Mouse (Mus musculus) midbrain, embryonic 12.5 days (tissue): Measurements from ENCODE around the gene AW551984. TPM values are rescaled to one million over a fixed set of nuclear protein-coding genes. Genes with fewer than 3 reads are reported as not detected.
A peak's percentile ranks its signal among the peaks of the same experiment; 100 is the strongest.

Source experiments
- ATAC-seq: fragments of 200-750 bp; cut with Nextera tagmentation; 2 replicates; pipeline ENCODE4 v1.8.0; 2017; ENCODE audit warnings: low read depth, moderate TSS enrichment, moderate library complexity; ENCODE audit not compliant: low FRiP score
- H3K27ac ChIP-seq: fragments of 300-500 bp; sonication (generic); replicated peaks from 2 replicates; pipeline ENCODE4 v1.5.1; 2016; ENCODE audit warnings: mild to moderate bottlenecking
- H3K27me3 ChIP-seq: fragments of 300-500 bp; sonication (generic); 2 replicates; pipeline ENCODE4 v1.6.1; 2016; ENCODE audit warnings: mild to moderate bottlenecking
- H3K36me3 ChIP-seq: fragments of 300-500 bp; sonication (generic); 2 replicates; pipeline ENCODE4 v1.6.1; 2016
- H3K4me1 ChIP-seq: fragments of 300-500 bp; sonication (generic); 2 replicates; pipeline ENCODE4 v1.6.1; 2016
- H3K4me2 ChIP-seq: fragments of 300-500 bp; sonication (generic); replicated peaks from 2 replicates; pipeline ENCODE4 v1.6.1; 2016; ENCODE audit warnings: mild to moderate bottlenecking, moderate library complexity
- H3K4me3 ChIP-seq: fragments of 300-500 bp; sonication (generic); 2 replicates; pipeline ENCODE4 v1.5.1; 2016; ENCODE audit warnings: mild to moderate bottlenecking
- H3K9ac ChIP-seq: fragments of 300-500 bp; sonication (generic); replicated peaks from 2 replicates; pipeline ENCODE4 v1.6.1; 2016; ENCODE audit warnings: mild to moderate bottlenecking, moderate library complexity
- H3K9me3 ChIP-seq: fragments of 300-500 bp; sonication (generic); 2 replicates; pipeline ENCODE4 v1.6.1; 2016; ENCODE audit warnings: mild to moderate bottlenecking
- WGBS: fragments of 180-500 bp; shearing (Covaris S2); methylation state at CpG from one replicate; pipeline ENCODE4 v1.1.7; 2016; 5-methylcytosine and 5-hydroxymethylcytosine counted together
- polyA plus RNA-seq: library from polyadenylated mRNA; unstranded; fragments of >200 nt; fragmentation: Nextera tagmentation; extraction: Ambion mirVana; gene quantifications from 2 replicates; pipeline ENCODE4 v1.2.1, GENCODE M21; 2016

Gene AW551984
- polyA plus RNA-seq, 1 experiment from 2014 or later: 23.2 TPM

- 2% methylated on average over 19 of the region's 19 CpGs for WGBS
- H3K27me3 ChIP-seq: no peaks in the 10 kb centered on the region; the same call in 1 of the 2 replicates
- H3K4me2 ChIP-seq: peak overlapping the region; percentile 74
- H3K27ac ChIP-seq: no peak overlapping the region
- H3K36me3 ChIP-seq: no peaks in the 10 kb centered on the region
- H3K9ac ChIP-seq: peak overlapping the region; percentile 37
- H3K9me3 ChIP-seq: no peaks in the 10 kb centered on the region
- peaks cover 12% of the 10 kb centered on the region; the same call in 1 of the 2 replicates for H3K4me1 ChIP-seq
- peak overlapping the region; percentile 44 for H3K4me3 ChIP-seq
- peak; percentile 90 for ATAC-seq
Measured at GRCm38 (mm10) chr9:39602536-39603332, 1.5 kb downstream of the AW551984 start.

DNA sequence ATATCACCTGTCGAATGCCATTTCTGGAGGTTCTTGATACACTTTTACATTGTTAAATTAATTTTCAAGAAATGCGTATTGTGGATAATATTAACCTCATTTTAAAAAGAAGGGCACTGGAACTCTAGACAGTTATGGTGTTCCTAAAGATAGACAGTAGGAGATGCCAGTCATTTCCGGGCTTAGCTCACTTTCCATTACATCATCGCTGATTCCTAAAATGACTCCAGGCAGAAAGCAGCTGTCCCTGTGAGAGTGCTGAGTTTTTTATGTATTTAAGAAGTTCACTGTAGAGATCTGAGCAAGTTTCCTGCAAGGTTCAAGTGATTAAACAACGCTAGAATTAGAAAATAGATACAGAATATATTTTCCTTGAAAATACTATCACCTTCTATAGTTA, 27.2 kb downstream of the AW551984 start:
- Histone ChIP-seq H3K4me3 (no peak overlapping the region), H3K4me1 (no peaks in the 10 kb centered on the region), H3K27me3 (no peaks in the 10 kb centered on the region), H3K36me3 (no peaks in the 10 kb centered on the region), H3K4me2 (no peak overlapping the region), H3K9me3 (no peaks in the 10 kb centered on the region), H3K9ac (no peak overlapping the region), H3K27ac (no peak overlapping the region)
- 91% methylated on average over 5 of the region's 5 CpGs for WGBS
- no peak for ATAC-seq

DNA sequence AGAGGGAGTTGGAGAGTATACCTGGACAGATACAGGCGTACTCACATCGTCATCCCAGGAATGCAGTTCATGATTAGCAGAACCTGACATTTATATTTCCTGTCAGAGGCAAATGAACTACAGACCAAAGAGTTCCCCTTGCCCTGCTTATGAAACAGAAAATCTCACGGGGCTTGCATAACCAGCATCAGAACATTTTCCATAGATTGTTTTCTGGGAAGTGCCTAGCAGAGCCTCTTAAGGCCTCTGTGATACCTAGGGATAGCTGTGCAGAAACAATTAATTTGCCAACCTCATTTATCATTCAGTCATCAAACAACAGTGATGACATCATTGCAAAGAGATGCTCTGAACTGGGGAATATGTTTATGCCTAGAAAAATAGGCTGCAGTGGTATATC, 28.7 kb downstream of the AW551984 start, which contains the start of gene Olfr959:
Gene Olfr959 (minus strand): TSS at position 101 of the 400 bp plus-strand sequence.
- 89% methylated on average over 3 of the region's 3 CpGs for WGBS
- Histone ChIP-seq H3K4me2 (no peak within 1 kb of the TSS), H3K27me3 (no peaks in the 10 kb centered on the region), H3K4me3 (no peak within 1 kb of the TSS), H3K27ac (no peak within 1 kb of the TSS), H3K36me3 (no peaks in the 10 kb centered on the region), H3K9me3 (no peaks in the 10 kb centered on the region), H3K9ac (no peak within 1 kb of the TSS), H3K4me1 (no peaks in the 10 kb centered on the region)
- ATAC-seq: no peak

GRCm38 (mm10) chr9:39558349-39558647, 45.9 kb downstream of the AW551984 start:
- Histone ChIP-seq H3K9ac (no peak overlapping the region), H3K4me2 (no peak overlapping the region), H3K27ac (peak overlapping the region; percentile 86), H3K36me3 (no peaks in the 10 kb centered on the region), H3K4me3 (no peak overlapping the region), H3K9me3 (no peaks in the 10 kb centered on the region), H3K27me3 (no peaks in the 10 kb centered on the region), H3K4me1 (peaks cover 8% of the 10 kb centered on the region)
- peak; percentile 35; the same call in 1 of the 2 replicates for ATAC-seq

- Histone ChIP-seq H3K4me2 (peak overlapping the region; percentile 13), H3K36me3 (no peaks in the 10 kb centered on the region), H3K9ac (no peak overlapping the region), H3K27me3 (no peaks in the 10 kb centered on the region), H3K4me3 (no peak overlapping the region), H3K4me1 (peaks cover 8% of the 10 kb centered on the region), H3K27ac (peak overlapping the region; percentile 86), H3K9me3 (no peaks in the 10 kb centered on the region)
- 28% methylated on average over 3 of the region's 3 CpGs for WGBS
- ATAC-seq: peak; percentile 91
Measured at GRCm38 (mm10) chr9:39557529-39558348, 46.5 kb downstream of the AW551984 start.

DNA sequence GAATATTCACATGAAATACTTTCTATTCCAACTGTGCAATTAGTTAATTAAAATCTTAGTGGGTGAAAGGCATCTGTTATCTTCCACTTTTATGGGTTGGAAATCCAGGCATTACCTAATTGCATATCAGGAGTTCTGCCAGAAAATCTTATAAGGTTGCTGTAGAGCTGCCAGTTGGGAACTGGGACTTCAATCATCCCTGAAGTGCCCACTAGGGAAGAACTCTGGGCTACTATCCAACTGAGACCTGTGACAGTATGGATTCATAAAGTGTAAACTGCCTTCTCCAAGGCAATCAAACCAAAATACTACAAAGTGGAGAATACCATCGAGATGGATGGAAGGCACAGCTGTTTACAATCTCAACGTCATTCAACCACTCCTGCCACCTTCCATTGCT, 50.3 kb downstream of the AW551984 start, which contains the start of gene Olfr958:
Gene Olfr958 (minus strand): TSS at position 109 of the 400 bp plus-strand sequence.
- Histone ChIP-seq H3K27ac (no peak within 1 kb of the TSS), H3K4me2 (no peak within 1 kb of the TSS), H3K9ac (no peak within 1 kb of the TSS), H3K9me3 (no peaks in the 10 kb centered on the region), H3K27me3 (no peaks in the 10 kb centered on the region), H3K36me3 (no peaks in the 10 kb centered on the region), H3K4me3 (no peak within 1 kb of the TSS), H3K4me1 (peaks cover 8% of the 10 kb centered on the region)
- 79% methylated on average over 2 of the region's 2 CpGs for WGBS
- no peak for ATAC-seq

DNA sequence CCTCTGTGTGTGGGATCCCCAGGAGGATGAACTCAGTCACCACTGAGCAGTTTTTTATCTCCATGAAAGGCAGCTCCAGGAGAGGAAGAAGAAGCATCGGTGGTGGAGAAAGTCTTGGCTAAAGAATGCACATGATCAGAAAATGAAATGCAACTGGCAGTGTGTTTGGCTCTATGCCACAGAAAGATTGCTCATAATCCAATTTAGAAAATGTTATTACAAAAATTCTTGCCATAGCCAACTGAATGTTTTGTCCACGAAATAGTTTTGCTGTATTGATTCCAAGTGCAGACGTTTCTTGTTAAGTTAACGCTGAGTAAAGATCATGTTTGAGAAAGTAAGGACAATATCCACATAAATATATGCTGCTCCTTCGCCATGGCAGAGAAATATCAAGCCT, 53.4 kb downstream of the AW551984 start:
- whole genome bisulfite sequencing: 84% methylated on average over 5 of the region's 5 CpGs

More for the DNA sequence above, 53.4 kb downstream of the AW551984 start:
- Histone ChIP-seq H3K4me2 (no peak overlapping the region), H3K4me3 (no peak overlapping the region), H3K4me1 (no peaks in the 10 kb centered on the region), H3K9me3 (no peaks in the 10 kb centered on the region), H3K9ac (no peak overlapping the region), H3K27ac (no peak overlapping the region), H3K36me3 (no peaks in the 10 kb centered on the region), H3K27me3 (no peaks in the 10 kb centered on the region)
- ATAC-seq: no peak

Other genes with a start within 250 kb of the AW551984 start
- gene Olfr951, start 217.0 kb downstream of the AW551984 start, polyA plus RNA-seq: not detected in 2 replicates
- not detected in 2 replicates for gene Olfr952, start 177.3 kb downstream of the AW551984 start, polyA plus RNA-seq
- not detected in 2 replicates for gene Olfr954, start 147.7 kb downstream of the AW551984 start, polyA plus RNA-seq
- gene Olfr955, start 132.5 kb downstream of the AW551984 start, polyA plus RNA-seq: not detected in 2 replicates
- gene Olfr44, start 110.4 kb downstream of the AW551984 start, polyA plus RNA-seq: not detected in 2 replicates
- not detected in 2 replicates for gene Olfr957, start 88.6 kb downstream of the AW551984 start, polyA plus RNA-seq
- not detected in 2 replicates for gene Olfr958, start 50.3 kb downstream of the AW551984 start, polyA plus RNA-seq
- not detected in 2 replicates for gene Olfr959, start 28.8 kb downstream of the AW551984 start, polyA plus RNA-seq
- not detected in 2 replicates for gene Olfr148, start 6.3 kb upstream of the AW551984 start, polyA plus RNA-seq
- not detected in 2 replicates for gene Olfr960, start 17.0 kb upstream of the AW551984 start, polyA plus RNA-seq
- not detected in 2 replicates for gene Olfr961, start 40.7 kb upstream of the AW551984 start, polyA plus RNA-seq
- not detected in 2 replicates for gene Olfr963, start 62.8 kb upstream of the AW551984 start, polyA plus RNA-seq
- gene Olfr149, start 102.7 kb upstream of the AW551984 start, polyA plus RNA-seq: 0.11 TPM in 1 of 2 replicates, not detected in the other
- gene Olfr965, start 107.0 kb upstream of the AW551984 start, polyA plus RNA-seq: not detected in 2 replicates
- not detected in 2 replicates for gene Olfr150, start 126.6 kb upstream of the AW551984 start, polyA plus RNA-seq
- not detected in 2 replicates for gene Olfr967, start 141.8 kb upstream of the AW551984 start, polyA plus RNA-seq
- gene Olfr968, start 178.8 kb upstream of the AW551984 start, polyA plus RNA-seq: not detected in 2 replicates
- not detected in 2 replicates for gene Olfr969, start 186.5 kb upstream of the AW551984 start, polyA plus RNA-seq
- gene Olfr970, start 204.5 kb upstream of the AW551984 start, polyA plus RNA-seq: not detected in 2 replicates
- gene Olfr971, start 232.5 kb upstream of the AW551984 start, polyA plus RNA-seq: not detected in 2 replicates